Mouse (Mus musculus): ENCODE results near the gene Atrip. TPM values are rescaled to one million over a fixed set of nuclear protein-coding genes. Genes with fewer than 3 reads are reported as not detected.

Atrip gene
- total RNA-seq, 2 experiments from 2014 or later, result 28.0 to 28.3 TPM

GRCm38 (mm10) chr9:109081749-109082123 is 7.8 kb upstream of the Atrip start:
- intact Hi-C loops (cut with DNase I), result no loop called here
- H3K27ac ChIP-seq, result peak overlapping the region; percentile 88

DNA sequence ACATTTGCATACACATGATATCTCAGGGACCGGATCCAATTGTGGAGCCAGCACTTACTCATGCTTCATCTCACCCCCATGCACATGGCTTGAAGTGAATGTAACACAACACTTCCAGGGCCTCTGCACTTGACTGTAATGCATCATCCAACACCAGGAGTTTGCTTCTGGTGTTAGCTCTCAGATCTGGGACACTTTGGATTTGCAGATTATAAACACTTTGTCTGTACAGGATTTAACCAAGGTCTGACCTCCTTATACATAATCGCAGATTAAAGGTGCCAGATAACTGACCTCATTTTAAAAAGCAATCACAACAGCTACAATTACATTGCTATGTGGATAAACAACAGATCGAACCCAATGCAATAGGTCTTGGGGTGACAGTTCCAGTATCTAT is 6.6 kb upstream of the Atrip start:
- H3K27ac ChIP-seq, result no peak overlapping the region
- TF ChIP-seq CTCF (IDR thresholded peaks at IDR 0.05), result no peak
- DNase-seq (ENCODE audit: extremely low spot score in 1 of 2, low spot score in 2 of 2), result no peak
- H3K4me3 ChIP-seq, result no peak overlapping the region
- intact Hi-C loops (cut with DNase I), result no loop called here

More at GRCm38 (mm10) chr9:109081749-109082123, 7.8 kb upstream of the Atrip start:
- H3K4me3 ChIP-seq, result peak overlapping the region; percentile 56
- DNase-seq (ENCODE audit: extremely low spot score in 1 of 2, low spot score in 2 of 2), result no peak
- TF ChIP-seq CTCF (IDR thresholded peaks at IDR 0.05), result no peak

- Histone ChIP-seq H3K27ac (no peak overlapping the region), H3K4me3 (no peak overlapping the region)
- peak; percentile 23; the same call in 1 of the 2 replicates for TF ChIP-seq CTCF (IDR thresholded peaks at IDR 0.05)
- DNase-seq (ENCODE audit: extremely low spot score in 1 of 2, low spot score in 2 of 2), result no peak
- intact Hi-C loops (cut with DNase I), result loop anchor here (5.0 kb wide), 1 partner anchor 121 kb away; no protein-coding TSS in a partner anchor
Measured at GRCm38 (mm10) chr9:109068095-109068735, 5.7 kb downstream of the Atrip start.

GRCm38 (mm10) chr9:109060898-109061295 is 13.0 kb downstream of the Atrip start:
- TF ChIP-seq CTCF (IDR thresholded peaks at IDR 0.05), result no peak
- intact Hi-C loops (cut with DNase I), result no loop called here
- no peak overlapping the region for H3K27ac ChIP-seq

GRCm38 (mm10) chr9:109060184-109060897 is 13.6 kb downstream of the Atrip start:
- no peak for DNase-seq (ENCODE audit: extremely low spot score in 1 of 2, low spot score in 2 of 2)
- Histone ChIP-seq H3K4me3 (no peak overlapping the region), H3K27ac (peak overlapping the region; percentile 87)
- intact Hi-C loops (cut with DNase I), result no loop called here
- no peak for TF ChIP-seq CTCF (IDR thresholded peaks at IDR 0.05)

More at GRCm38 (mm10) chr9:109060898-109061295, 13.0 kb downstream of the Atrip start:
- no peak for DNase-seq (ENCODE audit: extremely low spot score in 1 of 2, low spot score in 2 of 2)
- no peak overlapping the region for H3K4me3 ChIP-seq

DNA sequence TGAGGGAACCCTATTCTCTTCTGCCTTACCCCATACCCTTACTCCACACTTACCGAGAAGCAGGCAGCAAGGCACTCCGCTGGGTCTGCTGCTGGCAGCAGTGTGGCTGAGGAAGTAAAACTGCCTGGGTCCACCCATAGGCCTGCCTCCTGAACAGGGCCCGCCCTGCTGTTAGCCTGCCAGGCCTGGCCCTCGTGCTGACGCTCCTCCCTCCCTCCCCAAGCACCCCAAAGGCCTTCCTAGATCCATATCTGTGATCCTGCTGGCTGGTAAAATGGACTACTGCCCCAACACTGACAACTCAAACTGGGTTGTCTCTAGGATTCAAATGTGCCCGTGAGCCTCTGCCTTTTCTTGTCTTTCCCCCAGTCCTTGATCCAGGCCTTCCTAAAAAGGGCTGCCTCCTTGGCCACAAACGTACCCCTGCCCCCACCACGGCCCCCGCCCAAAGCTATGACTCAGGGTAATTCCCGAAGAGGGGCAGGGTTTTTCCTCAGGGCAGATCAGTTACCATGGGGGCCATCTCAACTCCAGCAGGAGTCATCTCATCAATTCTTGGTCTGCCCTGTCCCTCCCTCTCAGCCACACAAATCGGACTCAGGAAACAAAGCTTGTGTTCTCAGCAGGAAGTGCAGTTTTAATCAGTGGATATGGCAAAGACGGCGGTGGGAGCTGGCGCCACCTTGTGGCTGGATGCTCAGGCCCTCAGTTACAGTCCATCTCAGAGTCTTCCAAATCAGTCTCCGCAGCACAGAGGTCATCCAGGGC is 14.6 kb downstream of the Atrip start, which contains the start of gene Trex1:
Gene Trex1 (minus strand): TSS at position 599 of the 768 bp plus-strand sequence.
- DNase-seq (ENCODE audit: extremely low spot score in 1 of 2, low spot score in 2 of 2), result peak; percentile 84 to 86
- intact Hi-C loops (cut with DNase I), result loop anchor here (1.0 kb wide), 1 partner anchor 56 kb away; no protein-coding TSS in a partner anchor
- Histone ChIP-seq H3K27ac (peak within 1 kb of the TSS; percentile 87), H3K4me3 (peak within 1 kb of the TSS; percentile 35)
- peak; percentile 97 for TF ChIP-seq CTCF (IDR thresholded peaks at IDR 0.05)

- DNase-seq (ENCODE audit: extremely low spot score in 1 of 2, low spot score in 2 of 2), result peak; percentile 14 to 16
- H3K4me3 ChIP-seq, result no peak overlapping the region
- TF ChIP-seq CTCF (IDR thresholded peaks at IDR 0.05), result no peak
- intact Hi-C loops (cut with DNase I), result no loop called here
- peak overlapping the region; percentile 87 for H3K27ac ChIP-seq
Measured at GRCm38 (mm10) chr9:109058006-109058765, 15.7 kb downstream of the Atrip start.

- intact Hi-C loops (cut with DNase I), result no loop called here
Measured at GRCm38 (mm10) chr9:109057543-109057942, 16.4 kb downstream of the Atrip start.

DNA sequence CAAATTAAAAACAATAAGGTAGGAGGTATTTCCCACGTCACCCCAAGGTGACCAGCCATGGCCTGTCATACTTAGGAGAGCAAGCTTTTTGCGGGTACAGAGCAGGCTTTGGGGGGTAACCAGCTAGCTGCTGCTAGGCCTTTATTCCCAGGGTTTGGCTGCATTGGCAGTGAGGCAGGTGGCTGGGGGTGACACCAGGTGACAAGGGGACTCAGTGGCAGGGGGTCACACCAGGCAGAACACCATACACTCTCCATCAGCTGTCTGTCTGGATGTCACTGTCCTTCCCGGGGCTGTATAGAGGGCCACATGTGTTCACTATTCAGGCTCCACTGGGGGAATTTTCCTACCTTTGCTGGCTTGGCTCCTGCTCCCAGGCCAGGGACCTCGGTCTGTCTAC is 17.0 kb downstream of the Atrip start:
- no peak overlapping the region for H3K4me3 ChIP-seq
- H3K27ac ChIP-seq, result no peak overlapping the region
- intact Hi-C loops (cut with DNase I), result no loop called here
- no peak for TF ChIP-seq CTCF (IDR thresholded peaks at IDR 0.05)
- DNase-seq (ENCODE audit: extremely low spot score in 1 of 2, low spot score in 2 of 2), result peak in 1 of 2 experiments; percentile 8

More at GRCm38 (mm10) chr9:109057543-109057942, 16.4 kb downstream of the Atrip start:
- peak; percentile 6 to 7 for DNase-seq (ENCODE audit: extremely low spot score in 1 of 2, low spot score in 2 of 2)
- Histone ChIP-seq H3K4me3 (no peak overlapping the region), H3K27ac (peak overlapping the region; percentile 36)
- no peak for TF ChIP-seq CTCF (IDR thresholded peaks at IDR 0.05)

DNA sequence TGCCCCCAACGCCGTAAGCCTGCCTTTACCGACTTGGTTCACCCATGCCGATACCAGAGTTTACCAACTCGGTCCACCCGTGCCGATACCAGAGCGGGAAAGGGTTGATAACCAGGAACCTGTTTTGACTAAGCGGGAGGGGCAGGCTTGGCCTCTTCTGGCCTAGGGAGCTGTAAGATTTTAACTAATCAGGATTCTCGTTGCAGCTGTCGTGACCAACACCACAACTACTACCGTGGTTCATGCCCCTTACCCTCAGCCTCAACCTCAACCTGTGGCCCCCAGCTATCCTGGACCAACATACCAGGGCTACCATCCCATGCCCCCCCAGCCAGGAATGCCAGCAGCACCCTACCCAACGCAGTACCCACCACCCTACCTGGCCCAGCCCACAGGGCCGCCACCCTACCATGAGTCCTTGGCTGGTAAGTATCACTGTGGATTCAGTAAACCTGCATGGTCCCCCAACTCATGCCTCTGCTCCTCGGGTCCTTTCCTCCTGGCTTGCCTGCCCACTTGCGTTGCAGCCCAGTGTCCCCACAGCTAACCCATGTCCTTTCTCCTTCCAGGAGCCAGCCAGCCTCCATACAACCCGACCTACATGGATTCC is 17.7 kb downstream of the Atrip start:
- no peak for DNase-seq (ENCODE audit: extremely low spot score in 1 of 2, low spot score in 2 of 2)
- H3K4me3 ChIP-seq, result no peak overlapping the region
- intact Hi-C loops (cut with DNase I), result no loop called here
- H3K27ac ChIP-seq, result no peak overlapping the region
- TF ChIP-seq CTCF (IDR thresholded peaks at IDR 0.05), result no peak

All from left cerebral cortex, adult 2 months (tissue).